Mouse (Mus musculus): ENCODE measurements around the gene Ms4a4c. TPM values are rescaled to one million over a fixed set of nuclear protein-coding genes. Genes with fewer than 3 reads are reported as not detected.

Gene Ms4a4c
- polyA plus RNA-seq, 1 experiment, result not detected

- Histone ChIP-seq H3K27ac (ENCODE audit: control insufficient read depth, insufficient read depth, low read depth, low read length) (no peak overlapping the region), H3K36me3 (ENCODE audit: control insufficient read depth, insufficient read depth, low read length) (no peaks in the 10 kb centered on the region), H3K27me3 (ENCODE audit: control insufficient read depth, insufficient read depth, low read length) (no peaks in the 10 kb centered on the region), H3K4me3 (ENCODE audit: control insufficient read depth, low read depth, low read length) (no peak overlapping the region), H3K4me1 (ENCODE audit: control insufficient read depth, insufficient read depth, low read length) (no peaks in the 10 kb centered on the region)
- TF ChIP-seq CTCF (IDR thresholded peaks at IDR 0.05; ENCODE audit: control insufficient read depth, insufficient read depth, insufficient replicate concordance, low read depth, low read length) (no peak), POLR2A (IDR thresholded peaks at IDR 0.05; ENCODE audit: control insufficient read depth, low read depth, low read length) (no peak)
Measured at GRCm38 (mm10) chr19:11387109-11387508, 17.5 kb upstream of the Ms4a4c start.

DNA sequence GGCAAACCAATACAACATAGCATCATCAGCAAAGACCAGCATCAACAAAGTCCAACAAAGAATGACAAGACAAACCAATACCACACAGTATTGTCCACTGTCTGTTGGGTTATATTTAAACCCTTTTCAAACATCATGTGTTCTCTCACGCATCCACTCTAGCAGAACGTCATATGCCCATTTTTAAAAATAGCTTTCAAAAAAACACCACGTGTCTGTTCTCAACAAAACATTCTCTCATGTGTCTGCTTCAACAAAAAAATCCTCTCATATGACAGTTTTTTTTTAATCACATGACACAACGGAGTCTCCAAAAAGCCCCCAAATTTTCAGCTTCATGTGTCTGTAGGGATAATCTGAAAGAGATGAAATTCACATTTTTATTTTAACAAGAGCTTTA, 16.9 kb upstream of the Ms4a4c start:
- no peaks in the 10 kb centered on the region for H3K36me3 ChIP-seq (ENCODE audit: control insufficient read depth, insufficient read depth, low read length)
- TF ChIP-seq POLR2A (IDR thresholded peaks at IDR 0.05; ENCODE audit: control insufficient read depth, low read depth, low read length), result no peak
- TF ChIP-seq CTCF (IDR thresholded peaks at IDR 0.05; ENCODE audit: control insufficient read depth, insufficient read depth, insufficient replicate concordance, low read depth, low read length), result no peak
- no peak overlapping the region for H3K27ac ChIP-seq (ENCODE audit: control insufficient read depth, insufficient read depth, low read depth, low read length)
- no peaks in the 10 kb centered on the region for H3K27me3 ChIP-seq (ENCODE audit: control insufficient read depth, insufficient read depth, low read length)
- no peaks in the 10 kb centered on the region for H3K4me1 ChIP-seq (ENCODE audit: control insufficient read depth, insufficient read depth, low read length)
- H3K4me3 ChIP-seq (ENCODE audit: control insufficient read depth, low read depth, low read length), result no peak overlapping the region

GRCm38 (mm10) chr19:11388949-11389348, 15.6 kb upstream of the Ms4a4c start:
- no peaks in the 10 kb centered on the region for H3K36me3 ChIP-seq (ENCODE audit: control insufficient read depth, insufficient read depth, low read length)
- TF ChIP-seq POLR2A (IDR thresholded peaks at IDR 0.05; ENCODE audit: control insufficient read depth, low read depth, low read length) (no peak), CTCF (IDR thresholded peaks at IDR 0.05; ENCODE audit: control insufficient read depth, insufficient read depth, insufficient replicate concordance, low read depth, low read length) (no peak)
- no peak overlapping the region for H3K27ac ChIP-seq (ENCODE audit: control insufficient read depth, insufficient read depth, low read depth, low read length)
- no peak overlapping the region for H3K4me3 ChIP-seq (ENCODE audit: control insufficient read depth, low read depth, low read length)
- no peaks in the 10 kb centered on the region for H3K4me1 ChIP-seq (ENCODE audit: control insufficient read depth, insufficient read depth, low read length)
- H3K27me3 ChIP-seq (ENCODE audit: control insufficient read depth, insufficient read depth, low read length), result no peaks in the 10 kb centered on the region

DNA sequence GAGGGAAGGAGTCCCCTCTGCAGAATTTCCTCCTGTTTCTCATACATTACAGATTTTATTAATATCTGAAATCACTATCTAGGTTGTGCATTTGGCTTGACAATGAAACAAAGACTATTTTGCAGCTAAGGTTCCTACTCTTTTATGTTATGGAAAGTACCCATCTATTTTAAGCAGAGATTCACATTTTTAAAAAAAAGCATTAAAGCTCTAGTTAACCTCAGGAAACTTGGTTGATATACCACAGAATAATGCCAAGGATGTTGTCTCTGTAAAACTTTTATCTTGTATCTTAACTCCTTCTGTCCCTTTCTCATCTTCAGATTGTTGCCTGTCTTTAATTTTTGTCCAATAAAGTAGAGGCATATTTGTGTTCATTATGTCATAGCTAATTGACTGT, 8.8 kb upstream of the Ms4a4c start:
- H3K4me3 ChIP-seq (ENCODE audit: control insufficient read depth, low read depth, low read length), result no peak overlapping the region
- TF ChIP-seq CTCF (IDR thresholded peaks at IDR 0.05; ENCODE audit: control insufficient read depth, insufficient read depth, insufficient replicate concordance, low read depth, low read length) (no peak), POLR2A (IDR thresholded peaks at IDR 0.05; ENCODE audit: control insufficient read depth, low read depth, low read length) (no peak)
- no peak overlapping the region for H3K27ac ChIP-seq (ENCODE audit: control insufficient read depth, insufficient read depth, low read depth, low read length)
- no peaks in the 10 kb centered on the region for H3K27me3 ChIP-seq (ENCODE audit: control insufficient read depth, insufficient read depth, low read length)
- no peaks in the 10 kb centered on the region for H3K36me3 ChIP-seq (ENCODE audit: control insufficient read depth, insufficient read depth, low read length)
- H3K4me1 ChIP-seq (ENCODE audit: control insufficient read depth, insufficient read depth, low read length), result no peaks in the 10 kb centered on the region

DNA sequence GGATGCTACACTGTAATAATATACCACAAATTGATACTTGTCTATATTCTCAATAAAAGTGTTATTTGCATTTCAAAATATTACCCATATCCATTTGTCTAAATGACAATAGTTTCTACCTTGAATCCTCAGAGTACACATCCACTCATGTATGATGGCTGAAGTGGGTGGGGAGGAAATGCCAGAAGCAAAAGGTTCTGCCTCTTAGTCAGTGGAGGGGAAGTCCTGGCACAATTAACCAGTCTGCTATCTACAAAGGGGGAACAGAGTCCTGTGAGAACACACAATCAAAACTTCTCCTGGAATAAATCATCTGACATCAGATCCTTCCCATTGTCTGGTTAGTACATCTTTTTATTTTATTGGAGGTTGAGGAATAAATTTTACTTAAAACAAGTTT, 2.9 kb downstream of the Ms4a4c start:
- Histone ChIP-seq H3K4me3 (ENCODE audit: control insufficient read depth, low read depth, low read length) (no peak overlapping the region), H3K27ac (ENCODE audit: control insufficient read depth, insufficient read depth, low read depth, low read length) (no peak overlapping the region), H3K4me1 (ENCODE audit: control insufficient read depth, insufficient read depth, low read length) (no peaks in the 10 kb centered on the region), H3K27me3 (ENCODE audit: control insufficient read depth, insufficient read depth, low read length) (no peaks in the 10 kb centered on the region), H3K36me3 (ENCODE audit: control insufficient read depth, insufficient read depth, low read length) (no peaks in the 10 kb centered on the region)
- TF ChIP-seq CTCF (IDR thresholded peaks at IDR 0.05; ENCODE audit: control insufficient read depth, insufficient read depth, insufficient replicate concordance, low read depth, low read length) (no peak), POLR2A (IDR thresholded peaks at IDR 0.05; ENCODE audit: control insufficient read depth, low read depth, low read length) (no peak)

DNA sequence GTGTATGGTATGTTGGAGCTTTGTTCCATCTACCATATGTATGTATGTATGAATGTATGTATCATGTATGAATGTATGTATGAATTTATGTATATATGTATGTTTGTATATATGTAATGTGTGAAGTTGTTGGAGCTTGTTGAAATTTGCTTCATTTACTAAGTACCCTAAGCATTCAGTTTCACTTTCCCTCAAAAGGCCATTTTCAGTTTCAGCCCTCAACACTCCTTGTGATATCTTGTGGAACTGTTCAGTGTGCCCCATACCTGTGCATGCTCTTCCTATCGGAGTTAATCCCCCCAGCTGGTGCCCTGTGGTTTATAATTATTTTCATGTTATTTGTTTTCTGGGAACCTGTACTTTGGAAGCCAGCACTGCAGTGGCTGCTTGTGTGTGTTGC, 4.0 kb downstream of the Ms4a4c start:
- H3K4me1 ChIP-seq (ENCODE audit: control insufficient read depth, insufficient read depth, low read length), result no peaks in the 10 kb centered on the region
- no peak for TF ChIP-seq POLR2A (IDR thresholded peaks at IDR 0.05; ENCODE audit: control insufficient read depth, low read depth, low read length)
- no peak for TF ChIP-seq CTCF (IDR thresholded peaks at IDR 0.05; ENCODE audit: control insufficient read depth, insufficient read depth, insufficient replicate concordance, low read depth, low read length)
- H3K36me3 ChIP-seq (ENCODE audit: control insufficient read depth, insufficient read depth, low read length), result no peaks in the 10 kb centered on the region
- no peak overlapping the region for H3K27ac ChIP-seq (ENCODE audit: control insufficient read depth, insufficient read depth, low read depth, low read length)
- no peak overlapping the region for H3K4me3 ChIP-seq (ENCODE audit: control insufficient read depth, low read depth, low read length)
- H3K27me3 ChIP-seq (ENCODE audit: control insufficient read depth, insufficient read depth, low read length), result no peaks in the 10 kb centered on the region

GRCm38 (mm10) chr19:11411640-11412039, 7.1 kb downstream of the Ms4a4c start:
- no peak overlapping the region for H3K4me3 ChIP-seq (ENCODE audit: control insufficient read depth, low read depth, low read length)
- H3K36me3 ChIP-seq (ENCODE audit: control insufficient read depth, insufficient read depth, low read length), result no peaks in the 10 kb centered on the region
- H3K27me3 ChIP-seq (ENCODE audit: control insufficient read depth, insufficient read depth, low read length), result no peaks in the 10 kb centered on the region
- H3K27ac ChIP-seq (ENCODE audit: control insufficient read depth, insufficient read depth, low read depth, low read length), result no peak overlapping the region
- no peak for TF ChIP-seq POLR2A (IDR thresholded peaks at IDR 0.05; ENCODE audit: control insufficient read depth, low read depth, low read length)
- TF ChIP-seq CTCF (IDR thresholded peaks at IDR 0.05; ENCODE audit: control insufficient read depth, insufficient read depth, insufficient replicate concordance, low read depth, low read length), result no peak
- no peaks in the 10 kb centered on the region for H3K4me1 ChIP-seq (ENCODE audit: control insufficient read depth, insufficient read depth, low read length)

DNA sequence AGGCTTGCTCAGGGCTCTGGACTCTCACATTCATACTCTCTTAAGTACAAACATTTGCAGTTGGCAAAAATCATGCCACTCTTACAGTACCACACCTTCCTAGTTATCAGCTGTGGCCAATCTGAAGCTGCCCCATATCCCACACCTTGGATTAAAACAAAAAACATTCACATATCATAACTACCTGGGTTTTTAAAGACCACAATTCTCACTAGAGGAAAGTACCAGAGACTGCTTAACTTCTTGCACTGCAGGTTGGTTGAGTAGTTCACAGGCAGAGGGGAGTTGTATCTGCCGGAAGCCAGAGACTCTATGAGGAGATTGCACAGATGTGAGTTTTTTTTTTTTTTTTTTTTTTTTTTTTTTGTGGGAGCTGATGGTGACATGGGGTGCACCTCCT, 9.5 kb downstream of the Ms4a4c start:
- Histone ChIP-seq H3K4me1 (ENCODE audit: control insufficient read depth, insufficient read depth, low read length) (no peaks in the 10 kb centered on the region), H3K4me3 (ENCODE audit: control insufficient read depth, low read depth, low read length) (no peak overlapping the region), H3K27me3 (ENCODE audit: control insufficient read depth, insufficient read depth, low read length) (no peaks in the 10 kb centered on the region), H3K36me3 (ENCODE audit: control insufficient read depth, insufficient read depth, low read length) (no peaks in the 10 kb centered on the region), H3K27ac (ENCODE audit: control insufficient read depth, insufficient read depth, low read depth, low read length) (no peak overlapping the region)
- TF ChIP-seq POLR2A (IDR thresholded peaks at IDR 0.05; ENCODE audit: control insufficient read depth, low read depth, low read length) (no peak), CTCF (IDR thresholded peaks at IDR 0.05; ENCODE audit: control insufficient read depth, insufficient read depth, insufficient replicate concordance, low read depth, low read length) (no peak)

All from testis, adult 2 months (tissue).